Mouse (Mus musculus) forebrain, embryonic 16.5 days (tissue): Measurements from ENCODE around the gene Plin3. TPM values are rescaled to one million over a fixed set of nuclear protein-coding genes. Genes with fewer than 3 reads are reported as not detected.

Source experiments
- ATAC-seq: fragments of 200-750 bp; cut with Nextera tagmentation; 2 replicates; pipeline ENCODE4 v1.8.0; 2017; ENCODE audit warnings: mild to moderate bottlenecking, moderate library complexity
- H3K27ac ChIP-seq: fragments of 300-500 bp; sonication (generic); 2 replicates; pipeline ENCODE4 v1.5.1; 2014; ENCODE audit warnings: low read length, control low read depth
- H3K27me3 ChIP-seq: fragments of 300-500 bp; sonication (generic); replicated peaks from 2 replicates; pipeline ENCODE4 v1.6.1; 2014; ENCODE audit warnings: low read length; ENCODE audit not compliant: control insufficient read depth, insufficient read depth
- H3K36me3 ChIP-seq: fragments of 300-500 bp; sonication (generic); 2 replicates; pipeline ENCODE4 v1.6.1; 2014; ENCODE audit not compliant: control insufficient read depth, insufficient read depth
- H3K4me1 ChIP-seq: fragments of 300-500 bp; sonication (generic); replicated peaks from 2 replicates; pipeline ENCODE4 v1.6.1; 2014; ENCODE audit warnings: low read length; ENCODE audit not compliant: control insufficient read depth, insufficient read depth
- H3K4me2 ChIP-seq: fragments of 300-500 bp; sonication (generic); 2 replicates; pipeline ENCODE4 v1.6.1; 2014; ENCODE audit warnings: mild to moderate bottlenecking, low read length, control low read depth
- H3K4me3 ChIP-seq: fragments of 300-500 bp; sonication (generic); replicated peaks from 2 replicates; pipeline ENCODE4 v1.5.1; 2014; ENCODE audit warnings: mild to moderate bottlenecking, low read length, control low read depth
- H3K9ac ChIP-seq: fragments of 300-500 bp; sonication (generic); replicated peaks from 2 replicates; pipeline ENCODE4 v1.6.1; 2014; ENCODE audit warnings: low read depth, low read length, control low read depth
- H3K9me3 ChIP-seq: fragments of 300-500 bp; sonication (generic); 2 replicates; pipeline ENCODE4 v1.6.1; 2016; ENCODE audit warnings: low read length; ENCODE audit not compliant: control insufficient read depth
- WGBS: fragments of 180-500 bp; shearing (Covaris S2); extraction: QIAGEN DNeasy Blood & Tissue Kit; methylation state at CpG from one replicate; pipeline ENCODE4 v1.1.7; 2014; 5-methylcytosine and 5-hydroxymethylcytosine counted together
- polyA plus RNA-seq: library from polyadenylated mRNA; unstranded; fragments of >200 nt; fragmentation: Nextera tagmentation; extraction: Ambion mirVana; gene quantifications from 2 replicates; pipeline ENCODE4 v1.2.1, GENCODE M21; 2015

Gene Plin3
- 9.3 and 12.6 TPM in 2 replicates for polyA plus RNA-seq

DNA sequence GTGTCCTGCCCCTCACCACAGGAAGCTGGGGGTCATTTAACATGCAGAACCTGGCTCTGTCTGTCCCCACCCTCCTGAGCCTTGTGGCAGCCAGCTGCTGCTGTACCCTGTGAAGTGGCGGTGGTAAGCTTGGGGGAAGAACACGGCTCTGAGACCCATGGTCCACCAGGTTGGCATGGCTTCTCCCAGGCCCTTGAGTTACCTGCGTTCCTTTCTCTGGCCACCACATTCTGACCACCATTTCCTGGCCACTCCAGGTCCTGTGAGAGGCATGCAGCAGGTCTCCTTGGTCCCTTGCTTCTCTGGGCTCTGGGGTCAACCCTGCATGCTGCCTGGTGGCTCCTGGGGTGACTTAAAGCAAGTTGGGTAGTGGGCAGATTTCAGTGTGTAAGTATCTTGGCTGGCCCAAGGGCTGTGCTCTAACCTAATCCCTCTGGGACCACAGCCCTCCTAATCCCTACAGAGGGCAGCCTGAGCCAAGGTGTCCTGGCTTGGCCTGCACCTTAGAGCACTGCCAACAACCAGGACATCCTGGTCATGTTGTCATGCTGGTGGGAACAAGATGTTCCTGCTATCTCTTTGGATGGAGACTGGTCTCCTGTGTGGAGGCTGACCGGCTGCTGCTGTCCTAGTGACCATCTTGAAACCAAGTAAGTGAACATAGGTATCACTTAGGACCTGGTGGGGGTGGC lies at the start of gene Plin3:
TSS of gene Plin3 (minus strand) at position 343 of the 692 bp plus-strand sequence.
- Histone ChIP-seq H3K27ac (no peak within 1 kb of the TSS), H3K9me3 (no peaks in the 10 kb centered on the region), H3K9ac (no peak within 1 kb of the TSS), H3K27me3 (no peaks in the 10 kb centered on the region), H3K4me2 (peak within 1 kb of the TSS; percentile 20; the same call in 1 of the 2 replicates), H3K4me1 (peaks cover 11% of the 10 kb centered on the region), H3K4me3 (no peak within 1 kb of the TSS), H3K36me3 (no peaks in the 10 kb centered on the region)
- 87% methylated on average over 4 of the region's 4 CpGs for WGBS
- ATAC-seq, result no peak

DNA sequence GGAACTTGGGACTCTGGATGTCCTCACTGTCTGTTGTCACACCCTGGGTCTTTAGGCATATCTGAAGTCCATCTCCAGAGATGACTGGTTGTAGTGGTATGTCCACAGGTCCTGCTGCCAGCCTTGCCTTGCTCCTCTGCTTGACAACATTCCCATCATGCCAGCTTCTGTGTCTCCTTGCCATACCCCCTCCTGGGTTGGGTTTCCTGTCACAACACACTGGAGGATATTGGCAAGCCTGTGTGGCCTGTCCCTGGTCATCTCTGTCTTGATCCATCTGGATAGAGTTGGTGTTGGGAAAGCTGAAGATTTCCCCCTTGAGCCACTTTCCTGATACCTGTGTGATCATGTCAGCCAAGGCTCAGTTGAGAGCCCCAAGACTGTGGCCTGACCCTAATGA lies 48.0 kb upstream of the Plin3 start:
- Histone ChIP-seq H3K4me1 (0 out of 2 replicates have a peak, but pooled peaks cover 3% of the 10 kb centered on the region), H3K27ac (no peak overlapping the region), H3K9ac (no peak overlapping the region), H3K36me3 (no peaks in the 10 kb centered on the region), H3K9me3 (no peaks in the 10 kb centered on the region), H3K27me3 (no peaks in the 10 kb centered on the region), H3K4me2 (no peak overlapping the region), H3K4me3 (no peak overlapping the region)
- no peak for ATAC-seq

DNA sequence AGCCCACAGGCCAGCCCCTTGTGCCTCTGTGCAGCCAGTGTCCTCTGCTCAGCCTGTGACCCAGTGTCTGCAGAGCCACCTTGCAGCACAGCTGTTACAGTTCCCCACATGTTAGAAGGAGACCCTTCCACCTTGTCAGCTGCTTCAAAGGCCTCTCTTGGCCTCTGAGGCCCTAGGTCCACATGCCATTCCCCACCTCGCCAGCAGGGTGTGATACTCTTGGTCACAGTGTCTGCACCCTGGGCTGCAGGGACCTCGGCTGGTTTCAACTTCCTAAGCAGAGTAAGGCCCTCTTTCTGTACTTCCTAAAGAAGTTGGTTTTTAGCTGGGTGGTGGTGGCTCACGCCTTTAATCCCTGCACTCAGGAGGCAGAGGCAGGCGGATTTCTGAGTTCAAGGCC lies 46.2 kb upstream of the Plin3 start:
- Histone ChIP-seq H3K4me2 (no peak overlapping the region), H3K4me1 (0 out of 2 replicates have a peak, but pooled peaks cover 3% of the 10 kb centered on the region), H3K27ac (no peak overlapping the region), H3K27me3 (no peaks in the 10 kb centered on the region), H3K9ac (no peak overlapping the region), H3K9me3 (no peaks in the 10 kb centered on the region), H3K4me3 (no peak overlapping the region), H3K36me3 (no peaks in the 10 kb centered on the region)
- ATAC-seq, result no peak
- 64% methylated on average over 4 of the region's 4 CpGs for WGBS

DNA sequence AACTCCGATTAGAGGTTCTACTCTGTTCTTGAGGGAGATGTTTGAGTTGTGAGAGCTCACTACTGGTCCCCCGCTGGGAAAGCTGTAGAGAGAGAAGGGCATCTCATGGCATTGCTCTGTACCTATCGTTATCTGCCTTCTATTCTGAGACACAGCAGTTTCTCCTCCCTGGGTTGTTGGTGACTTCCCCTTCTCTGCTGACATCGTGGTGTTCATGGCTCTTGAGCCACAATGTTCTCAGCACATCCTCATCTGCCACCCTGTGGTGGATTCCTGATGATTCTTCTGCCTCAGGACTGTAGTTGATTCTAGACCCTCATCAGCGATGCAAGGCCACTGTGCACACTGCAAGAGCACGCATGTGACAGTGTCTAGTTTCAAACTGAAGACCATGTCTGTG lies 45.1 kb upstream of the Plin3 start:
- 0 out of 2 replicates have a peak, but pooled peaks cover 3% of the 10 kb centered on the region for H3K4me1 ChIP-seq
- H3K9ac ChIP-seq, result no peak overlapping the region
- no peak overlapping the region for H3K4me3 ChIP-seq
- no peak for ATAC-seq
- no peak overlapping the region for H3K27ac ChIP-seq
- H3K9me3 ChIP-seq, result no peaks in the 10 kb centered on the region
- H3K4me2 ChIP-seq, result no peak overlapping the region
- H3K36me3 ChIP-seq, result no peaks in the 10 kb centered on the region
- no peaks in the 10 kb centered on the region for H3K27me3 ChIP-seq
- 90% methylated on average over 6 of the region's 6 CpGs for WGBS

DNA sequence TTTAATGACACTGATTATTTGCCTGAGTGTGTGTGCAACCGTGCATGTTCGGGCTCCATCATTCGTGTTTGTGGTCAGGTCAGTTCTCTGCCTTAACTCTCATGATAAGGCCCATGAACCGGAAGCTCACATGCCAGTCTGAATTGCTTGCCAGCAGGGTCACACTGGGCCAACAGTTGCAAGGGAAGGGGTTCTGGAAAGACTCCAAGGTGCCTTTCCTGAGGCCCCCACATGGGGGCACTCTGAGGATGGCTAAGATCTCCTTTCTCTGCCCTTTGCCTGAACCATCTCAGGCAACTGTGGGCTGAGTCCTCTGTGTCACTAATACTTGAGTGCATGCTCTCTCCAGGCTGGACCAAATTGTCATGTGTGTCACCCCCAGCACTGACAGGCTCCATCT lies 44.5 kb upstream of the Plin3 start:
- Histone ChIP-seq H3K27ac (no peak overlapping the region), H3K4me1 (0 out of 2 replicates have a peak, but pooled peaks cover 3% of the 10 kb centered on the region), H3K36me3 (no peaks in the 10 kb centered on the region), H3K27me3 (no peaks in the 10 kb centered on the region), H3K9ac (no peak overlapping the region), H3K4me3 (no peak overlapping the region), H3K9me3 (no peaks in the 10 kb centered on the region), H3K4me2 (no peak overlapping the region)
- no peak for ATAC-seq
- 50% methylated on average over 4 of the region's 4 CpGs for WGBS

DNA sequence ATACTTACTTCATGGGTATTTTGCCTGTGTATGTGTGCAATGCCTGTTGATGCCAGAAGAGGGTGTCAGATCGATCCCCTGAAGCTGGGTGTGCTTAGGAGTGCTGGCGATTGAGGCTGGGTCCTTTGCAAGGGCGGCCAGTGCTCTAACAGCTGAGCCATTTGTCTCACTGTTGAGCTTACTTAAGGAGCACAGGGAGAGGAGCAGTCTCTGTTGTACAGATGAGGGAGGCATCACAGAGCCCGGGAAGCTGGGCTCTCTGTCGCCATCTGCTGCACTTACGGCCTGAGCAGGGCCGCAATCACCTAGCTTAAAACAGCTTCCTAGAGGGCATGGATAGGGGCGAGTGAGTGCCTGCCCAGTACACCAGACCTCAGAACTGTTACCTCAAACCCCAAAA lies 40.3 kb upstream of the Plin3 start:
- 43% methylated on average over 8 of the region's 8 CpGs for WGBS
- Histone ChIP-seq H3K9ac (no peak overlapping the region), H3K4me1 (peaks cover 29% of the 10 kb centered on the region), H3K36me3 (no peaks in the 10 kb centered on the region), H3K4me2 (no peak overlapping the region), H3K27me3 (no peaks in the 10 kb centered on the region), H3K9me3 (no peaks in the 10 kb centered on the region), H3K27ac (no peak overlapping the region), H3K4me3 (no peak overlapping the region)
- ATAC-seq, result 0 out of 2 replicates have a peak, but pooled peaks have one; percentile 27

DNA sequence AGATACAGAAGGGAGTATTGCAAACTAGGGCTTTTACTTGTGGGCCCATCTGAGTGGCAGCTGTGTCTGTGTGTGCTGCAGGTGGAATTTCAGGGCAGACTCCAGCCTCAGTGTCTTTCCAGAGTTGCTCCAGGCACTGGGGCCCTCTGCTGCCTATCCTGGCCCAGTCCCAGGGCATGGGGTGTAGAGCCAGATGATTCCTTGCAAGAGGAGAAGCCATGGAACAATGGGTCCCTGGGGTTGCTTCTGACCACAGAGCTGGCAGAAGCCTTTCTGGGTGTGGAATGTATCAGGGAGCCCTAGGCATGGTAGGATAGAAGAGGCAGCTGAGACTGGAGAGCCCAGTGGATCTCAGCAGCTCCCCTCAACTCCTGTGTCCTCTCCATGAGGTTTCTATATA lies 38.6 kb upstream of the Plin3 start:
- Histone ChIP-seq H3K4me2 (no peak overlapping the region), H3K9ac (no peak overlapping the region), H3K4me1 (peaks cover 39% of the 10 kb centered on the region), H3K27ac (no peak overlapping the region), H3K36me3 (no peaks in the 10 kb centered on the region), H3K4me3 (no peak overlapping the region), H3K27me3 (no peaks in the 10 kb centered on the region), H3K9me3 (no peaks in the 10 kb centered on the region)
- ATAC-seq, result no peak

DNA sequence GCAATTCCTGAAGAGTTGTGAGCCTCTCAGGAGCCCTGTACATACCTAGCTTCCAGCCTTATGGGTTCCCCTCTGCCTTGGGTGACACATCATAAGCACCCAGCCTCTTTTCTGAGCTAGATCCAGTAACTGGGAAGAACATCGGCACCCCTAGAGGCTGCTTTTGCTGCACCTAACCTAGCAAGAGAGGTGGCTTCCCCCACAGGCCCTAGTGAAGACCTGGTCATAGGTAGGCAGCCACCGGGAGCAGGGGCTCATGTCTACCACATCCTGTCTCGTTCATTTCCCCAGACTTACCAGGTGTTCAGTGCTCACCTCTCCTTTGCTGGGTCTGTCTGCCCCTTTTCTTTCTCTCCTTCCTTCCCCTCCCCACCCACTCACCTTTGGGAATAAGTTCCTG lies 37.7 kb upstream of the Plin3 start:
- 76% methylated on average over 3 of the region's 3 CpGs for WGBS
- no peak overlapping the region for H3K4me2 ChIP-seq
- H3K27ac ChIP-seq, result no peak overlapping the region

DNA sequence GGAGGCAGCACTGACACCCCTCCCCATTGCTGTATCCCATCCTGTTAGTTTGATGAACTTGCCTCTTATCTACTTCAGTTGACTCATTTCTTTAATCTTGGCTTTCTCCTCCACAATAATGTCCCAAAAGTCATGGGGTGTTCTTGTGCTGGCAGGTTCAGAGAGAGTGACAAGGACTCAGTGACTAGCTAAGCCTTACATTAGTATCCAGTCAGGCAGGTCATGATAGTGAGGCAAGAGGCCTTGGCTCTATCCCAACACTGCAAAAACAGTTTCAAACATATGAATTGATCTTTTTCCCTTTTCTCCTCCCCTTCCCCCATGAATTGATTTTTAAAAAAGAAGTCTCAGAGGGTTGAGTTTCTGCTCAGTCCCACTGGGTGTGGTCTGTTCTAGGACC lies 36.6 kb upstream of the Plin3 start:
- Histone ChIP-seq H3K27me3 (no peaks in the 10 kb centered on the region), H3K4me2 (no peak overlapping the region), H3K4me1 (peaks cover 41% of the 10 kb centered on the region), H3K27ac (no peak overlapping the region), H3K9me3 (no peaks in the 10 kb centered on the region), H3K36me3 (no peaks in the 10 kb centered on the region), H3K9ac (no peak overlapping the region), H3K4me3 (no peak overlapping the region)
- ATAC-seq, result no peak

More for the DNA sequence above, 37.7 kb upstream of the Plin3 start:
- Histone ChIP-seq H3K9me3 (no peaks in the 10 kb centered on the region), H3K4me3 (no peak overlapping the region), H3K9ac (no peak overlapping the region), H3K36me3 (no peaks in the 10 kb centered on the region), H3K27me3 (no peaks in the 10 kb centered on the region), H3K4me1 (peaks cover 39% of the 10 kb centered on the region)
- no peak for ATAC-seq
